Mouse (Mus musculus) limb, embryonic 10.5 days (tissue): ENCODE measurements around the gene Ccdc162. TPM values are rescaled to one million over a fixed set of nuclear protein-coding genes. Genes with fewer than 3 reads are reported as not detected.

Experiments
- DNase-seq: peaks from one replicate; pipeline ENCODE4 v3.0.0-alpha.2; 2017; ENCODE audit warnings: low spot score
- H3K27ac ChIP-seq: fragments of 300-500 bp; sonication (generic); 2 replicates; pipeline ENCODE4 v1.5.1; 2016; ENCODE audit warnings: mild to moderate bottlenecking
- H3K27me3 ChIP-seq: fragments of 300-500 bp; sonication (generic); 2 replicates; pipeline ENCODE4 v1.6.1; 2016; ENCODE audit warnings: low read depth, mild to moderate bottlenecking; ENCODE audit not compliant: poor library complexity, severe bottlenecking
- H3K36me3 ChIP-seq: fragments of 300-500 bp; sonication (generic); 2 replicates; pipeline ENCODE4 v1.6.1; 2016; ENCODE audit warnings: mild to moderate bottlenecking, moderate library complexity
- H3K4me1 ChIP-seq: fragments of 300-500 bp; sonication (generic); 2 replicates; pipeline ENCODE4 v1.6.1; 2016
- H3K4me3 ChIP-seq: fragments of 300-500 bp; sonication (generic); 2 replicates; pipeline ENCODE4 v1.5.1; 2016; ENCODE audit warnings: mild to moderate bottlenecking, moderate library complexity
- H3K9me3 ChIP-seq: fragments of 300-500 bp; sonication (generic); replicated peaks from 2 replicates; pipeline ENCODE4 v1.6.1; 2016; ENCODE audit warnings: mild to moderate bottlenecking
- WGBS: fragments of 180-500 bp; shearing (Covaris S2); methylation state at CpG from one replicate; pipeline ENCODE4 v1.1.7; 2016; 5-methylcytosine and 5-hydroxymethylcytosine counted together
- polyA plus RNA-seq: library from polyadenylated mRNA; unstranded; fragments of >200 nt; fragmentation: Nextera tagmentation; extraction: Ambion mirVana; gene quantifications from 2 replicates; pipeline ENCODE4 v1.2.1, GENCODE M21; 2016

The Ccdc162 gene
- polyA plus RNA-seq, 1 experiment from 2014 or later, result 0.38 TPM

- Histone ChIP-seq H3K27ac (no peak overlapping the region), H3K4me1 (peaks cover 14% of the 10 kb centered on the region), H3K4me3 (no peak overlapping the region), H3K27me3 (no peaks in the 10 kb centered on the region), H3K9me3 (no peaks in the 10 kb centered on the region), H3K36me3 (no peaks in the 10 kb centered on the region)
- 74% methylated on average over 4 of the region's 4 CpGs for WGBS
- no peak for DNase-seq
Observed at GRCm38 (mm10) chr10:41580441-41580840, 136.0 kb downstream of the Ccdc162 start.

GRCm38 (mm10) chr10:41578541-41578940 lies 137.9 kb downstream of the Ccdc162 start:
- DNase-seq, result no peak
- Histone ChIP-seq H3K4me3 (no peak overlapping the region), H3K36me3 (no peaks in the 10 kb centered on the region), H3K4me1 (peaks cover 14% of the 10 kb centered on the region), H3K9me3 (no peaks in the 10 kb centered on the region), H3K27me3 (no peaks in the 10 kb centered on the region), H3K27ac (no peak overlapping the region)
- WGBS, result 67% methylated on average over 1 of the region's 1 CpGs

GRCm38 (mm10) chr10:41576328-41576833 lies 140.1 kb downstream of the Ccdc162 start:
- DNase-seq, result no peak
- Histone ChIP-seq H3K4me3 (no peak overlapping the region), H3K27me3 (no peaks in the 10 kb centered on the region), H3K27ac (no peak overlapping the region), H3K9me3 (no peaks in the 10 kb centered on the region), H3K4me1 (peaks cover 10% of the 10 kb centered on the region), H3K36me3 (no peaks in the 10 kb centered on the region)
- 87% methylated on average over 7 of the region's 7 CpGs for WGBS

DNA sequence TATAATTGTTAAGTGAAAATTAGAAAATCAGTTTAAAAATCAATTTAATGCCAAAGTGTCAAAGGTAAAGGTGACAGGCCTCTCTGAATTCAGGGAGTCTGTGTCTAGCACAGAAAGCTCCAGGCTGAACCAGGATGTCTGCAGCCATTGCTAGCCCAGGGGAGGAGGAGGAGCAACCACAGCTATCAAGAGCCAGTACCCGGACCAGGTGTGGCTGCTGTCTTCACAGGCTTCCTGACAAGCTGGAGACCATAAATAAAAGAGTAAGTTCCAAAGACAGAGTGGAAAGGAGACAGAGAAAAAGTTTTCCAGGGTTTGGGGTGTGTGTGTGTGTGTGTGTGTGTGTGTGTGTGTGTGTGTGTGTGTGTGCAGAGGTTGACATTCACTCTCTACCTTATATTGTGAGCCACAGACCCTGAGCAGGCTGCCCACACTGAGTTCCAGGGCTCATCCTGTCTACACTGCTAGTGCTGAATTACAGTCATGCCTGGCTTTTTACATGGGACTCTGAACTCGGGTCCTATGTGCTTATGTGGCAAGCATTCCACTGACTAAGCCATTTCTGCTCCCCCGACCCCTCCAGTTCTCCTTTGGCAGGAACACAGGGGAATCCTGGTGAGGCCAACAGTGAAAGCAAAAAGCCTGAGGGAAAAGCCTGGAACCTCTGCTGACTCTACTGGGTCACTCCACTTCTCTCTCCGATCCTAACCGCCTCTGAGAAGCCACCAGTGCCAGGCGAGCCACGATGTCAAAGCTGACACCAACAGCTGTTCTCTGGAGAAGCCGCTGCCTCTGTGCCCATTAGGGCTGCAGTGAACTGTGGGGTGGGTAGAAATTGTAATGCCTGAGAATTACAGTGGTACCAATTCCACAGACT lies 140.7 kb downstream of the Ccdc162 start:
- H3K9me3 ChIP-seq, result no peaks in the 10 kb centered on the region
- no peak overlapping the region for H3K4me3 ChIP-seq
- H3K4me1 ChIP-seq, result peaks cover 10% of the 10 kb centered on the region
- H3K27me3 ChIP-seq, result no peaks in the 10 kb centered on the region
- no peaks in the 10 kb centered on the region for H3K36me3 ChIP-seq
- DNase-seq, result no peak
- WGBS, result 76% methylated on average over 8 of the region's 8 CpGs
- no peak overlapping the region for H3K27ac ChIP-seq

GRCm38 (mm10) chr10:41573190-41573589 lies 143.2 kb downstream of the Ccdc162 start:
- Histone ChIP-seq H3K27ac (peak overlapping the region; percentile 46; the same call in 1 of the 2 replicates), H3K27me3 (no peaks in the 10 kb centered on the region), H3K36me3 (no peaks in the 10 kb centered on the region), H3K9me3 (no peaks in the 10 kb centered on the region), H3K4me3 (no peak overlapping the region), H3K4me1 (peaks cover 13% of the 10 kb centered on the region)
- DNase-seq, result no peak
- 20% methylated on average over 6 of the region's 6 CpGs for WGBS

GRCm38 (mm10) chr10:41572274-41572673 lies 144.2 kb downstream of the Ccdc162 start:
- H3K4me1 ChIP-seq, result peaks cover 13% of the 10 kb centered on the region
- no peak for DNase-seq
- H3K27me3 ChIP-seq, result no peaks in the 10 kb centered on the region
- no peak overlapping the region for H3K4me3 ChIP-seq
- H3K27ac ChIP-seq, result no peak overlapping the region
- WGBS, result 85% methylated on average over 4 of the region's 4 CpGs
- no peaks in the 10 kb centered on the region for H3K36me3 ChIP-seq
- no peaks in the 10 kb centered on the region for H3K9me3 ChIP-seq

- WGBS, result 83% methylated on average over 4 of the region's 4 CpGs
- Histone ChIP-seq H3K36me3 (no peaks in the 10 kb centered on the region), H3K27me3 (no peaks in the 10 kb centered on the region), H3K4me3 (no peak overlapping the region), H3K27ac (no peak overlapping the region), H3K4me1 (peaks cover 13% of the 10 kb centered on the region), H3K9me3 (no peaks in the 10 kb centered on the region)
- DNase-seq, result no peak
Observed at GRCm38 (mm10) chr10:41571065-41571464, 145.4 kb downstream of the Ccdc162 start.

GRCm38 (mm10) chr10:41568306-41568705 lies 148.1 kb downstream of the Ccdc162 start:
- Histone ChIP-seq H3K4me1 (peaks cover 15% of the 10 kb centered on the region), H3K36me3 (no peaks in the 10 kb centered on the region), H3K27ac (no peak overlapping the region), H3K9me3 (no peaks in the 10 kb centered on the region), H3K27me3 (no peaks in the 10 kb centered on the region), H3K4me3 (no peak overlapping the region)
- DNase-seq, result no peak
- 32% methylated on average over 3 of the region's 3 CpGs for WGBS

DNA sequence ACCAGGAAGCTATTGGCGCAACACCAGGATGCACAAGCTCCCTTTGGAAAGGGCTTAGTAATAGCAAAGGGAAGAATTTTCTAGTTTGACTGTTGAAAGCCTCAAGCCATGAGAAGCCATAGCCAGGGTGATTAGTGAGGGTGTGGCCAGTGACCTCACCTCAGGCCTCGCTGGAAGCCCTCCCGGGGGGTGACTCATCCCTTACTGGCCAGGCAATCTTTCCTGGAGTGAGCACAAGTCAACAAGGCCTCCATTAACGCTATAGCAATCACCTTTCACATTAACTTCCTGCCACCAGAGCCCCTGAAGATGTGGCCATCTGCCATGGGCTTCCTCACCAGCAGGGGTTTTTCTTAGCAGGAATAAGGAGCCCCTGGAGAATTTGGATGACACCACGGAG lies 151.3 kb downstream of the Ccdc162 start:
- H3K9me3 ChIP-seq, result no peaks in the 10 kb centered on the region
- no peaks in the 10 kb centered on the region for H3K36me3 ChIP-seq
- H3K4me1 ChIP-seq, result peaks cover 10% of the 10 kb centered on the region; the same call in 1 of the 2 replicates
- no peak overlapping the region for H3K27ac ChIP-seq
- DNase-seq, result no peak
- H3K4me3 ChIP-seq, result no peak overlapping the region
- 30% methylated on average over 5 of the region's 5 CpGs for WGBS
- no peaks in the 10 kb centered on the region for H3K27me3 ChIP-seq

GRCm38 (mm10) chr10:41561701-41562395 lies 154.6 kb downstream of the Ccdc162 start:
- DNase-seq, result no peak
- 91% methylated on average over 10 of the region's 10 CpGs for WGBS
- no peak overlapping the region for H3K27ac ChIP-seq
- no peak overlapping the region for H3K4me3 ChIP-seq
- H3K27me3 ChIP-seq, result no peaks in the 10 kb centered on the region
- H3K36me3 ChIP-seq, result no peaks in the 10 kb centered on the region
- no peaks in the 10 kb centered on the region for H3K9me3 ChIP-seq
- H3K4me1 ChIP-seq, result peaks cover 7% of the 10 kb centered on the region; the same call in 1 of the 2 replicates

- Histone ChIP-seq H3K27me3 (no peaks in the 10 kb centered on the region), H3K4me3 (no peak overlapping the region), H3K36me3 (no peaks in the 10 kb centered on the region), H3K4me1 (peaks cover 8% of the 10 kb centered on the region), H3K9me3 (no peaks in the 10 kb centered on the region), H3K27ac (no peak overlapping the region)
- DNase-seq, result no peak
- 92% methylated on average over 1 of the region's 1 CpGs for WGBS
Observed at GRCm38 (mm10) chr10:41558401-41558800, 158.0 kb downstream of the Ccdc162 start.

DNA sequence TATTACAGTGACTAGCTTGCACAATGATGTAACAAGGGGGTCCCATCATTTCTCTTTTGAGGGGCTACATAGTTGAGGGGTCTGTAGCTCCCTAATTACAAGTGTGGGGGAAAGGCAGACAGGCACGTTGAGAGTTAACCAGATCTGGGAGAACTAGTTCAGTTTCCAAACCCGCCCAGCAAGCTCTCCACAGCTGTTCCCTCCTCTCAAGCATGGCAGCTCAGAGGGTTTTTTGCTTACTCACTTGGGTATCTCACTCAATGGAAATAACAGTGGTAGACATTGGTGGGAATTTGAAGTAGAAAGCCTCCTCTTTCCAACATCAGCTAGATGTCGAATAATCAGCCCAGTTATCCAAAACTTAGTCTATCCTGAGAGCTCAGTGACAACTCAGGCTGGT lies 161.4 kb downstream of the Ccdc162 start:
- WGBS, result 86% methylated on average over 3 of the region's 3 CpGs
- no peak for DNase-seq
- Histone ChIP-seq H3K4me3 (no peak overlapping the region), H3K27ac (no peak overlapping the region), H3K36me3 (no peaks in the 10 kb centered on the region), H3K27me3 (no peaks in the 10 kb centered on the region), H3K9me3 (no peaks in the 10 kb centered on the region), H3K4me1 (peaks cover 38% of the 10 kb centered on the region)

GRCm38 (mm10) chr10:41553711-41554110 lies 162.7 kb downstream of the Ccdc162 start:
- Histone ChIP-seq H3K4me1 (peaks cover 38% of the 10 kb centered on the region), H3K4me3 (no peak overlapping the region), H3K27me3 (no peaks in the 10 kb centered on the region), H3K9me3 (0 out of 2 replicates have a peak, but pooled peaks cover 4% of the 10 kb centered on the region), H3K27ac (peak overlapping the region; percentile 80; the same call in 1 of the 2 replicates), H3K36me3 (peaks cover 3% of the 10 kb centered on the region; the same call in 1 of the 2 replicates)
- DNase-seq, result no peak
- 77% methylated on average over 4 of the region's 4 CpGs for WGBS
